Mouse (Mus musculus): Measurements from ENCODE around the gene Dlg5.

GRCm38 (mm10) chr14:24212861-24213260, 32.9 kb downstream of the Dlg5 start:
- TF ChIP-seq CTCF (IDR thresholded peaks at IDR 0.05; ENCODE audit: control insufficient read depth, insufficient read depth, low read length) (no peak), POLR2A (IDR thresholded peaks at IDR 0.05; ENCODE audit: borderline replicate concordance, control insufficient read depth, low read depth, low read length) (no peak)
